Mouse (Mus musculus): ENCODE results near the gene Got1. TPM values are rescaled to one million over a fixed set of nuclear protein-coding genes. Genes with fewer than 3 reads are reported as not detected.

Gene Got1
- total RNA-seq, 2 experiments from 2014 or later = 279 to 345 TPM

Other genes with a start within 250 kb of the Got1 start
- not detected for gene Hpse2, start 136.2 kb downstream of the Got1 start, total RNA-seq (2021)
- under 1 TPM; 0.10 to 0.16 TPM for gene Cnnm1, start 84.2 kb downstream of the Got1 start, total RNA-seq (2021)
- not detected for gene Nkx2-3, start 87.7 kb upstream of the Got1 start, total RNA-seq (2021)
- gene Slc25a28, start 150.3 kb upstream of the Got1 start, total RNA-seq (2021) = 10 to 100 TPM; 54.2 to 91.4 TPM
- 10 to 100 TPM; 21.2 to 27.1 TPM for gene Entpd7, start 165.1 kb upstream of the Got1 start, total RNA-seq (2021)
- 10 to 100 TPM in 1 of 2 experiments, 1 to 10 TPM in 1; 7.5 to 14.7 TPM for gene Cutc, start 228.4 kb upstream of the Got1 start, total RNA-seq (2021)
- gene Cox15, start 228.4 kb upstream of the Got1 start, total RNA-seq (2021) = 10 to 100 TPM; 35.3 to 43.6 TPM